Mouse (Mus musculus) kidney, adult 10 weeks (tissue): Measurements from ENCODE around the gene Stub1. TPM values are rescaled to one million over a fixed set of nuclear protein-coding genes. Genes with fewer than 3 reads are reported as not detected.

Source experiments
- polyA plus RNA-seq: library from polyadenylated mRNA; stranded (reverse); fragments of 350-450 nt; fragmentation: Illumina TruSeq; extraction: RNeasy Lipid Tissue Mini Kit (QIAGEN cat#74804); gene quantifications from one replicate; pipeline ENCODE4 v1.2.3, GENCODE M21; 2014; ENCODE audit warnings: low read depth, low replicate concordance

Stub1 gene
- polyA plus RNA-seq, result 5.1 TPM

DNA sequence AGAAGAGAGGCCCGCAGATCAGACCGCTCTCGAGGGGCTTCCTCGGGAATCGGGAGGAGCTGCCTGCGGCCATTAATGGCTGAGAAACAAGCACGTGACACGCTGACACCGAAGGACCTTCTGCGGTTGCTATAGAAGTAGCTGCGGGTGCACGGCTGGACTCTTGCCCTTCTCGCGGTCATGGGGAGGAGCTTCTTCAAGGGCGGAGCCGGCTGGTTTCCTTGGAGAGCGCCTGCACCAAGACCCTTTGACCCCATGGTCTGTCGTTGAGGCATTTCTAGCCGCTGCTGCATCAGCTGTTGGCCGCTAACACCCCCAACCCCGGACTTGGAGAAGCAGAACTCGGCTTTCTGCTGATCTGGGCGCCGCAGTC, at the start of gene Stub1:
Stub1 (minus strand) TSS at position 114 of the 373 bp plus-strand sequence.

DNA sequence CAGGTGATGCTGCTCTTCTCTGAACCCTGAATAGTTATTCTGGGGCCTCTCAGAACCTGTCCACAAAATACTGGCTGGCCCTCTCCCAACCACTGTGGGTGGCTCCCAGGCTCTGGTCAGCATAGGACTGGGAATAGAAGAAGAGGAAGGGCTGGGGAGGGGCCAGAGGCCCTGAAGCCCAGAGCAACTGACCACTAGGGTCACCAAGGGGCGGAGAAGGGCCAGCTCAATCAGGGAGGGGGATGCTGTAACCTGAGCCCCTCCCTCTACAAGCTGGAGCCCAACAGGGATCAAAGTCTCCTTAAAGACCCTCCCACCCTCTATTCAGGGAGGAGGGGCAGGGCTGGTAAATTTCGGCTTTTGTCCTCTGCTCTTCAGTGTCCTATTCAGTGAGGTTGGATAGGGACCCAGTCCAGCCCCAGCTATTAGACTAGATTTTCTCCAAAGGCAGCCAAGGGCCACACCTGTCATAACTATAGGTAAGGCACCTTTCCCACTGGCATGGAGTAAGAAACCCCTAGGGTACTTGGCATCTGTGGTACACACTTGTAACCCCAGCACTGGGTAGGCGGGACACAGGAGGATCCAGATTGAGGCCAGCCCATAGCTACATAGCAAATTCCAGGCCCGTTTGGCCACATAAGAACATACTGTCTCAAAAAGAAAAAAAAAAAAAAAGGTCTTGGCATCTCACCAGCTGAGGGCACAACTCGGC, 47.1 kb upstream of the Stub1 start, which contains the start of gene Wfikkn1:
Wfikkn1 (minus strand) TSS at position 663 of the 715 bp plus-strand sequence.

DNA sequence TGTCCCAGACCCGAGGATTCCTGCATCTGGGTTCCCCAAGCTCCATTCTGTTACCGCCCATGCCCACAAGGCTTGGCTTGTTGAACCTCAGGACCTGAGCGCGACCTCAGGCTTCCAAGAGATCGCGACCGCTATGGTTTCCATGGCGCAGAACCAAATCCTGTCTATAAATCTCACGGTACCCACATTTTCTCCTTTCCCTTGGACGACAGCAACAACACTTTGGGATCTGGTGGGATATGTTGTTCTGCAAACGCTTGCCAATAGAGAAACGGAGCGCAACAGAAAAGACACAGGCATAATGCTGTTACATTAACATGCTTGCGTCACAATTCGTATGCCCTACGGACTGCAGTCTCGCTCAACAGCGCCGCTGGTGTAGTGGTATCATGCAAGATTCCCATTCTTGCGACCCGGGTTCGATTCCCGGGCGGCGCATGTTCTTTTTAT, 41.5 kb upstream of the Stub1 start, which contains the start of gene Mettl26:
Mettl26 (plus strand) TSS at position 354 of the 450 bp plus-strand sequence.

DNA sequence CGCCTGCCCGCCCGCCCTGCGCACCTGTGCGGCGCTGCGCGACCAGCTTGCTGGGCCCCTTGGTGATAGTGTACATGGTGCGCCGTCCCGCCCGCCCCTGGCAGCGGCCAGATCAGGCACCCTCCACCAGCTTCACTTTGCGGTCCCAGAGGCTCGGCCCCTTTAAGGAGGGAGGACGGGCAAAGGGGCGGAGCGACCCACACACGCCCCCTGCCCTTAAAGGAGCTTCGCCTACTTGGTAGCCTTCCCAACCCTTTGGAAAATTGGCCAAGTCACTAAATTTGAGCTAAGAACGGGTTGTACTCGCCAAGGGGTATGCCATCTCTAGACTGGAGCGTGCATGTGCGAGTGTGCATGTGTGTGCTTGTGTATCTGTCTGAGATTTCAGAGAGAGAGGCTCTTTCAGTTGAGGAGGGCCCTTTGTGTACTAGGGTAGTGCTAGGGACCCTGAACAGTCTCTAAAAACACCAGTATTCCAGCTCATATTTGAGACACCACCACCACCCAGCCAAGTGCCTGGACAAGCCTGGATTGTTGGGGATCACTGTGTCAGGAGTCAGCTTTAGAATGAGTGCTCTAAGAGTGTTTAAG, 35.5 kb upstream of the Stub1 start, which contains the start of gene Mcrip2:
Mcrip2 (minus strand) TSS at position 164 of the 591 bp plus-strand sequence.

DNA sequence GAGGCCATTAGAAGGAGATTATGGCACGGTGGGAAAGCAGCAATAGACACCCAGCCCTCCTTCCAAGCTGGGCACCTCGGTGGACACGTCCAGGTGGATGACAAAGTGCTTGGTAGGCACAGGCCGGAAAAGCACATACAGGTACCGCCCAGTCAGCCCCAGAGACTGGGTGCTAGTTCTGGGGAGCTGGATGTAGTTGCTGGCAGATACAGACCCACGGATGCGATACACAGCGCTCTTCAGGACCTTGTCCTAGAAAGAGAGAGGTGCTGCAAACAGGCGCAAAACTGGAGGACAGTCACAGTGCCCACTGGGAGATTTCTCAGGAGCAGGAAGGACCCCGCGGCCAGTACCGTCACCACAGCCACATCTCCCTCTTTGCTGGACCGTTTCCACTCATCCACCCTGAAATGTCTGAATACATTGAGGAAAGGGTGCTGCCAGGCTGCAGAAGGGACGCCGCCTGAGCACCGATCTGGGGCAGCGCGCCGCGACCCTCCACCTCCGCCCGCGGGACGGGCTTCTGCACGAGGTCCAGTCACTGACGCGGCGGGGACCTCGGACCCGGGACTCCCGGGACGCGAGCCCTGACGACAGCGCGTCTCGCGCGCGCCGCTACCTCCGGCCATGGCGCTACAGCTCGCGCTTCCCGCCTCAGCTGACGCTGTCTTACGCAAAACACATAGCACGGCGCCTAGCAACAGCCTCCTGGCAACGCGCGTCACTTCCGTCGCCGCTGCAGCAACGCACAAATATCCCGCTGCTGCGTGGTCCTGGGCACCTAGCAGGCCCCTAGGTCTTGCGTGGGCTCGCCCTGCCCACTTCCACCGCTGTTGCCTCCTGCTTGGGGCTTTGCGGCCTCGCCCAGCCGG, 27.9 kb upstream of the Stub1 start, which contains the start of gene Wdr90:
Wdr90 (minus strand) TSS at position 670 of the 872 bp plus-strand sequence.

DNA sequence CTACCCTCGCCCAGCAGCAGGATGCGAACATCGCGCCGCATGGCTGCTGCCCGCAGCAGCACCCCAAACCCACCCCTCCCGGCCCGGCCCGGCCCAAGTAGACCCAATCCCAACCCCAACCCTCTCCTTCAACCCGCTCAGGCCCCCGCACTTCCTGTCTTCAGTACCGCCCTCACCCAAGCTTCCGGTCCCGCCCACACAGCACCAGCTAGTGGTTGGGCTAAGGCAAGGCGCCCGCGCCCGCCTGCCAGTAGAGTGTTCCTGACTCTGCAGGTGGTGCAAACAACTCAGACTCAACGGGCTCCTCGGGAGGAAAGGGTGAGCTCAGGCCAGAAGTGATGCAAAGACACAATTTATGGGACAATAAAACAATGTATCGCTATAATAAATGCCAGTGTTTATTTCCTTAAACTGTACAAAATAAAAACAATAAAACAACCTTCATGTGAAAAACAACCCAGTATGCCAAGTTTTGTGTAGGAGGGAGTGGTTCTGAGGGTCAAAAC, 11.2 kb upstream of the Stub1 start, which contains the start of gene Rhot2:
Rhot2 (minus strand) TSS at position 456 of the 506 bp plus-strand sequence.

DNA sequence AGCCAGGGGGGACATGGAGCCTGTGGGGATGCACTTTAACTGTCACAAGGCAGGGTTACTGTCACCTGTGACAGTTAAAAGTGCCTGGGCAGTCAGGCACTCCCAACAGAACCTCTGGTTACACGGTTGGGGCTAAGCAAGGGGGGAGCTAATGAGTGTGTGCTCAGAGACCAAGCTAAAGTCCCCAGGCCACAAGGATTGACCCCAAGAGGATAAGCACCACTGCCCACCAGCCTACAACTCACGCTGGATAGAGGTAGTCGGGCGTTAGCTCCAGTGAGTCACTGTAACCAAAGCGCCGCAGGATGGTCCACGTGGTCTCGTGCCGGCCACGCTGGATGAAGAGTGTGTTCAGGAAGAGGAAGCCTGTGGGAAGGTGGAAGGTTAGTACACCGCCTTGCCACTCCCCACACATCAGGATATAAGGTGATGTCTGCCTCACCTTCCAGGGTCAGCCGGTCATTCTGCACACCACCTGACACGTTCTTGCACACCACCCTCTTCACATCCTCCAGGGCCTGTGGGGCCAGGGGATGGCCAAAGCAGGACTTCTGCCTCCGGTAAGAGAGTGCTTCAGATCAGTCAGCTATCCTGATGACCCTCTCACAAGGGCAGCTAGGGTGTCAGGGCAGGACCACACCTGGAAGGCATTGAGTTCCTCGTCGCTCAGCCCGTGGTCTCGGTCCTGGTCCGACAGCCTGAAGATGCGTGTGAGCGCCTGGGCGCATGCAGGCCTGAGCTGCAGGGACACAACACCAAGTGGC, 8.1 kb upstream of the Stub1 start, which contains the start of gene Gm20683:
Gm20683 (minus strand) TSS at position 647 of the 764 bp plus-strand sequence.

DNA sequence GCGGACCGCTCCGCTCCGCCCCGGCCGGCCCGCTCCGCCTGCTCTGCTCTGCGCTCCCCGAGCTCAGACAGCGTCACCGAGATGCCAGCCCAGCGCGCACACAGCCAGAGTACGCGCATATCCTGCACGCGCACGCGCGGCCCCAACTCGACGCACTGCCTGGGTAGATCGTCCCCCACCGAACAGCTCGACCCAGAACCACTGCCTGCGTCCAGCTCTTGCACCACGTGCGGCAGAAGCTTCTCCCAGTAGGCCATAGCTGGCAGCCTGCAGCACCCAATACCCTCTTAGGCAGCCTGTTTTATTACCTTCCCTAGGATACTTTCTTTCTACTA, 3.8 kb upstream of the Stub1 start, which contains the start of gene Rhbdl1:
Rhbdl1 (minus strand) TSS at position 220 of the 335 bp plus-strand sequence.

DNA sequence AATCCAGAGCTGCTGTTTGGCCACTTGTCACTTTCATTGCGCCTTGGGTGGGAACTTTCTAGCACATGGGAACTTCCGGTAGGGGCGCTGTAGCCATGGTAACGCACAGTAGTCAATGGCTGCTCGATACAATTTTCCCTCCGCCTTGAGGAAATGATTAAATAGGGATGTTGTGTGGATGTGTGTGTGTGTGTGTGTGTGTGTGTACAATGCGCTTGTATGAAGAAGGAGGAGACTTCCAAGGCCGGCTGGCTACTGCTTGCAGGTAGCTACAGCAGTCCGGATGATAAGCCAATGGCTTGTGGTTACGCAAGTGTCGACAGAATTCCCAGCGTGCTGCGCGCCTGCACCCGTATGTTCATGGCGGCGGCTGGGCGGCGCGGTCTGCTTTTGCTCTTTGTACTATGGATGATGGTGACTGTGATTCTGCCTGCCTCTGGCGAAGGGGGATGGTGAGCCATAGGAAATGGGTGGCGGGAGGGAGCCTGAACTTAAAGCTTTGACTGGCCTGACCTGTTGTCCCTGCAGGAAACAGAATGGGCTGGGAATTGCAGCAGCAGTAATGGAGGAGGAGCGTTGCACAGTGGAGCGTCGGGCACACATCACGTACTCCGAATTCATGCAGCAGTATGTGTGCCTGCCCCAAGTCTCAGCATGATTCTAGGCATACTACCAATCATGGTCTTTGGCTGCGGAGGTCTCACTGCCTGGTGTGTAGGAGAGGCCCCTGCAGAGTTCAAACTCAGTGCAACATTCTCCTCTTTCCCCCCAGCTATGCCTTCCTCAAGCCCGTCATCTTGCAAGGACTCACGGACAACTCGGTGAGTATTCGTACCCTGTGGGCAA, 4.3 kb downstream of the Stub1 start, which contains the start of gene Jmjd8:
Jmjd8 (plus strand) TSS at position 156 of the 846 bp plus-strand sequence.

DNA sequence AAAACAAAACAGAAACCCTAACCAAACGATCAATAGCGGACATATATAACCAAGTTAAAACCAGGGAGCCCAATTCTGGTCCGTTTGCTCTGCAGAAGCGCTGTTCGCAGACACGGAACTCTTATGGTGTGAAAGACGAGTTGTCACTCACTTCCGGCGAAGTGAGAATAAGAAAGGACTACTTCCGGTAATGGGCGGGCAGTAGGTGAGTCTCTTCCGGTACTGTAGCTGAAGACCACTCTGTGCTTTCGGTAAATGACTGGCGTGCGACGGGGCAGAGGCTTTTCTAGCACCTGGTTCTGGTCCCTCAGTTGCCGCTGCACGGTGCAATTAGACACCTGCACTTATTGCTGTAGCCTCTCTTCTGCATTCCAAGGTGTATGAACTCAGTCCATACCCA, 9.8 kb downstream of the Stub1 start, which contains the start of gene Wdr24:
Wdr24 (plus strand) TSS at position 176 of the 400 bp plus-strand sequence.

DNA sequence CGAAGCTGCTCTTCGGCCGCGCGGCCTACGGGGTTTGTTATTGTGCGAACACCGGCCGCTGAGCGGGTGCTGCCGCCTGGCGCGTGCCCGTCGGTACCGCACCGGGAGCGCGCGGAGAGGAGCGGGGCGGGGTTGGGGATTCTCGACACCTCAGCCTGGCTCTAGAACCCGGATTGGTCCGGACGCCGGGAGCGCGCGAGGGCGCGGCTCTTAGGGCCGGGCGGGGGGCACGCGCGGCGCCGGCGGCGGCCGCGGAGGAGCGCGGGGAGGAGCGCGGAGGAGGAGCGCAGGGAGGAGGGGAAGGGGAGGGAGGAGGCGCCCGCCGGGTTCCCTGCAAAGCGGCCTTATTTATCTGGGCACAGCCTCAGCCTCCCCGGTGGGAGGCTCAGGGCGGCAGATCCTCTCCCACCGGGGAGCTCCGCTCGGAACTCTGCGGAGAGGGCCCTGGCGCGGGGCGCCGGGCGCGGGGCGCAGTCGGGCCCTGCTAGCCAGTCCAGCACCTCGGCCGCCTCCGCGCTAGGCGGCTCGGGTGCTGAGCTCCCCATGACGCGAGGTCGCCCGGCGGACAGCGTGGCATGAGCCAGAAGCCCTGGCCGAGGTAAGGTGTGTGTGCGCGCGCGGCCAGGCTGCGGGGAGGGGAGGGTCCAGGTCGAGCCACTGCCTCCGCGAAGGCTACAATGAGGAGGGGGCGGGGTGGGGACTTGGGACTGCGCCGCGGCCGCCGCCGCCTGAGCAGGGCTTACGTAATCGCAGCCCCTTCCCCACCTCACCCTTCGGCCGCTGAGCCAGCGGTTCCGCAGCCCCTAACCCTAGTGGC, 24.2 kb downstream of the Stub1 start, which contains the start of gene Fbxl16:
Fbxl16 (plus strand) TSS at position 297 of the 817 bp plus-strand sequence.

DNA sequence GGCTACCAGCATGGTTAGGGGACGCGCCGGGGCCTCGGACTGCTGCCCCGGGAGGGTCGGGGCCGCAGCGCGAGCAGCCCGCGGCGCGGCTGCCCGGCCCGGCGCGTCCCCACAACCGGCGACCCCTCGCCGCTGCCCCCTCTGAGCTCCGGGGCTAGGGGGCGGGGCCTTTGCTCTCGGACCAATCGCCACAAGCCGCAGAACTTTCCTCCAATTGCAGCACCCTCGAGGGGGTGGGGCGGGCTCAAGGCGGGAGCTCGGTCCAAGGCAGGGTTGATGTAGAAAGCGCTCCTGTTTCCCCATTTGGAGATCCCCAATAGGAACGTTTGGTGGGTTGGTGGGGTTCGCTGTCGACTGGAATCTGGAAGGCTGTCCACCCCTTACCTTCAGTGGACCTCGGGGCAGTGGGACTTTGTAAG, 36.2 kb downstream of the Stub1 start, which contains the start of gene Metrn:
Metrn (minus strand) TSS at position 186 of the 419 bp plus-strand sequence.

DNA sequence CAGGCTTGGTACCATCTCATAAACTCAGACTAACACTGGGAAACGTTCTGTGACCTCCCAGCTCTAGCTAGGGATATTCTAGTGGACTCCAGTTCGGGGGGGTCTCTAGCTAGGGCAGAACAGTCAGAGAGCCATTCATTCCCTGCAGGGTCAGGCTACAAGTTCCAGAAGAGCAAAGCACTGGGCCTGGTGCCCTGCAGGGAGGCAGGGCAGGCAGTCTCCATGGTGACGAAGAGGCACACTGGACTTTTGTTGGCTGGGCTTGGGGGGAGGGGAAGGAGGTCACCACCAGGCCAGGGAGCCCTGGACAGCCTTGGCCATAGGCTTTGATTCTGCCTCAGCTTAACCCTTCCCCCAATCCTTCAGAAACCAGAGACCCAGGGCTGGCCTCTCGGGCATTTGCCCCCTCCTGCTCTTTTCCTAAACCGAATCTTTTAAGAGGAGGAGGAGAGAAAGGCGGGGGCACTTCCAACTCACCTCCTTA, 37.6 kb downstream of the Stub1 start, which contains the start of gene AC134908.4:
AC134908.4 (minus strand) TSS at position 51 of the 484 bp plus-strand sequence.

DNA sequence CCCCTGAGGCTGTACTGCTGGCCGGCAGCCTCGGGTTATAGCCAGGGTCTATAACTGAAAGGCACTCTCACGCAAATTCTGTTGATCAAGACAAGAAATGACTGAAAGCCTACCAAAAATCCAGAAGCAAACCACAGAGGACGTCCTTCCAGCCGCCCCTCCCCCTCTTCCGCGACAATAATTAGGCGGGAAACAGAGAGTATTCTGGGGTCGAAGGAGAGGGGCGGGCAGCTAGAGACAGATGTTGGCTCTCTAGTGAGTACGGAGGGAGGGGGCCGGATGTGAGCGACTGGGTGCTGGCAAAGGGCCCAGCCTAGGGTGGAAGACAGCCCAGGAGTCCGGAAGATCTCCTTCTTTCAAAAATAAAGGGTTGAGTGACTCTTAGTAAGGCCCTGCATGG, 40.6 kb downstream of the Stub1 start, which contains the start of gene Fam173a:
Fam173a (minus strand) TSS at position 287 of the 400 bp plus-strand sequence.

DNA sequence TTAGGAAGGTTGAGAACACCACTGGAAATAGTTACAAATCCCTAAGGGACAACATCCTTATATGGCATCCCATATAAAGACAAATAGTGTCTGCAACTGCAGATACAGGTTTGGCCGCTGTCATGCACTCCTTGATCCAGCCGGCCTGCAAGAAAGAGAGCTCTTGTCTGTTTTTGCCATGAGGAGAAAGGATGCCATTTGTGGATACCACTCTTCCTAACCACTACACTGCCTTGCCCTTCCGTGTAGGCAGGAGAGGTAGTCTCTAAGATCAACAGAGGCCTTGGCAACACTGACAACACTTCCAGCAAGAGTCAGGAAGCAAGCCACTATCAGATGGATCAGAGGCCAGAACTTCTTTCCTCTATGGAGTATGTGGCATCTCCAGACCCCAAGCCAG, 46.9 kb downstream of the Stub1 start, which contains the start of gene Ccdc78:
Ccdc78 (plus strand) TSS at position 301 of the 400 bp plus-strand sequence.

DNA sequence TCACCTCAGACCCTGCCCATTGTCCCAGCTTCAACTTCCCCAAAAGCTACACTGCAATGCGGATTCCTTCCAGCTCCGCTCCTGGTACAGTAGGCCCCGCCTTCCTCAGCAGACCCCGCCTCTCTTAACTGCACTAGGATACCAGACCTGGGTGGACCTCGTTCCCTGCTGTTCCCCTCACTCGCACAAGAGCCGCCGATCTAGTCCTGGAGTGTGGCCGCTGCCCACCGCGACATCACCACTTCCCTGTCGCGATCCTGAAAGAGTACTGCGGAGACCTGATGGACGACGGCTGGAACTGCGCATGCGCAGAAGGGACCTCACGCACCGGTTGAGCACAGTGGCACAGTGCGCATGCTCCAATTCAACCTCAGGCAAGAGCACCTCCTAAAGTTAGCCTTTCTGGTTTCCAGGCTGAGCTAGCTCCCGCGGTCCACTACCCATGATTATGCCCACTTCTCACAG, 47.9 kb downstream of the Stub1 start, which contains the start of gene Haghl:
Haghl (minus strand) TSS at position 393 of the 465 bp plus-strand sequence.

